Mouse (Mus musculus) right cerebral cortex, postnatal 4 days (tissue): ENCODE measurements around the gene Wfdc21.

Source experiments
- DNase-seq: peaks from one replicate; pipeline ENCODE4 v3.0.0-alpha.2; 2022

Gene Wfdc21

DNA sequence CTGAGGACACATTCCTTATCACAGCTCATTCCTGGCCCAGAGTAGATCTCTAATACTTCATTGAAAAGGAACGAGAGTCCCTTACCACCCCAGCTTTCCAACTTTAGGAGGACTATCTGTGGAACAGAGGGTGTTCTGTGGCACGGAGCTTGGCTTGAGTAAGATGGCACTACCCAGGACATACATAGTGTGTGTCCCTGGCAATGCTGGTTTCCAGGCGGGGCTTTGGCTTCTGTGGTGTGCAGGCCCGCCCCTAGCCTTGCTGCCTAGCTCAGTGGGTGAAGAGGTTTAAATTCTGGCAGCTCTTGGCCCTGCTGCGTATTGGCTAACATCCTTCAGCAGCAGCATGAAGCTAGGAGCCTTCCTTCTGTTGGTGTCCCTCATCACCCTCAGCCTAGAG is at the start of gene Wfdc21:
TSS of gene Wfdc21 (plus strand) at position 260 of the 400 bp plus-strand sequence.
- no peak for DNase-seq

GRCm38 (mm10) chr11:83703705-83704104 is 43.0 kb upstream of the Wfdc21 start, which contains the start of gene Wfdc17:
Gene Wfdc17 (plus strand): TSS chr11:83703991.
- no peak for DNase-seq

DNA sequence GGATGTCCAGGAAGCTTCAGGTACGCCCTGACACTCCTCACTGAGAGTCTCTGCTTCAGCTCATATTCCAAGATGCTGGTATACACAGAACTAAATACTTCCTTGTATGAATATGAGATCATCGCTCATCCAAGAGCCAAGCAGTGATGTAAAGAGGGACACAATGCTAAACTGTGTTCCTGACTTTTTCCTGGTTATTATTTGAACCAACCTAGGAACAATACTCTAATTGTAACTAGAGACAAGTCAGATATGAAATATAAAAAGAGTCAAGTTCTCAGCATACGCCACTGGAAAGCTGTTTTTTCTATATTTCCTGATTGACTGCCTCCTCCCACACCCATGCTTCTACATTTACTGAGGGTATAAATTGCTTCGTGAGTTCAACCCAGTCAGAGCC is 38.0 kb upstream of the Wfdc21 start, which contains the start of gene Wfdc18:
TSS of gene Wfdc18 (plus strand) at position 301 of the 400 bp plus-strand sequence.
- no peak for DNase-seq

- DNase-seq, result no peak
Measured at GRCm38 (mm10) chr11:83709683-83710082, 37.1 kb upstream of the Wfdc21 start.

DNA sequence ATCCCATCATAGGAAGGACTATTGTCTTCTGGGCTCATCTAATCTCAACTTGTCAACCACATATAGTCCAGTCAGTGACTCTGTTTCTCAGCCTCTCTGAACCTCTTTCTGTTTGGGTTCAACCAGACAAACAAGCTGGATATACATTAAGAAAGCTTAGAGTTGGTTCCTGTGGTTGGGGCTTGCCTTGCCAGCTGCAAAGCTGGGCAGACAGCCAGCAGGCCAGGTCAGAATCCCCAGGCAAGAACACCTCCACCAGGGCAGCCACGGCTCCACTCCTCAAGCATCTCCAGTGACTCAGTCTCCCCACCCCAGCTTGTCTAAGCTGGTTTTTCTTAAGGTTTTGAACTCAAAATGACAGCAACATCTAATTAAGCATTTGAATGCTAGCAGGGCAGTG is 34.1 kb upstream of the Wfdc21 start:
- DNase-seq, result no peak

DNA sequence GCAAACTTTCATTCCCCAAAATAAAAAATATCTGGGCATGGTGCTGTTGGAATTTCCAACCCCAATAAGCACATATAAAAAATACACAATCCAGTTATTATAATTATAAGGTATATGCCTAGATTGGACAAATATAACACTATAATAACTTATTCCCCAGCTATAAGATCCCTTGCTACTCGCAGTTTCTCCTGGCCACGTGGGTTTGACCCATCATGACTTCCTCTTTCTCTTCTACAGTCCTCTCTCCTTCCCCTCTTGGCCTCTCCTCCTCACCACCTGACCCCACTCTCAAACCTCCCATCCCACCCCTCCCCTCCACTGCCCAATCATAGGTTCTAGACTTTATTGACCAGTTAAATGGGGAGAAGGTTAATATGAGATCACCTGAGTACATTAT is 32.8 kb upstream of the Wfdc21 start:
- DNase-seq, result no peak

- no peak for DNase-seq
Measured at GRCm38 (mm10) chr11:83717042-83717665, 29.6 kb upstream of the Wfdc21 start.

GRCm38 (mm10) chr11:83720766-83721165 is 26.0 kb upstream of the Wfdc21 start:
- no peak for DNase-seq

GRCm38 (mm10) chr11:83728757-83729432 is 17.8 kb upstream of the Wfdc21 start:
- no peak for DNase-seq

DNA sequence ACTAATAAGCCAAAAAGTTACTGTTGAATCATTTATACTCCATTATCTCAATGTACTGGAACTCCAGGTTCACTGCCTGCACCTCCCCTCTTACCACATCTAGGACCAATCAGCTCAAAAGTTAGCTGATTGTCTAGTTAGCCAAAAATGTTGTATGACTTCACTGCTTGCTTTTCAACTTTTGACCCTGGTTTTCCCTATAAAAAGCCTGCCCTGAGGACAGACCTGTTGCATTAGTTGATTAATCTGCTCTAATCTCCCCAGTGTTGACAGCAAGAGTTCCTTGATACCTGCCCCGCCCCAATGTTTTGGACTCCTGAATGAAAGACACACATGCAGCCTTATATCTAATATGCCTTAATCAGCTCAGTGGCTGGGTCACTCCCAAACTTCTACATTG is 15.6 kb upstream of the Wfdc21 start:
- no peak for DNase-seq

DNA sequence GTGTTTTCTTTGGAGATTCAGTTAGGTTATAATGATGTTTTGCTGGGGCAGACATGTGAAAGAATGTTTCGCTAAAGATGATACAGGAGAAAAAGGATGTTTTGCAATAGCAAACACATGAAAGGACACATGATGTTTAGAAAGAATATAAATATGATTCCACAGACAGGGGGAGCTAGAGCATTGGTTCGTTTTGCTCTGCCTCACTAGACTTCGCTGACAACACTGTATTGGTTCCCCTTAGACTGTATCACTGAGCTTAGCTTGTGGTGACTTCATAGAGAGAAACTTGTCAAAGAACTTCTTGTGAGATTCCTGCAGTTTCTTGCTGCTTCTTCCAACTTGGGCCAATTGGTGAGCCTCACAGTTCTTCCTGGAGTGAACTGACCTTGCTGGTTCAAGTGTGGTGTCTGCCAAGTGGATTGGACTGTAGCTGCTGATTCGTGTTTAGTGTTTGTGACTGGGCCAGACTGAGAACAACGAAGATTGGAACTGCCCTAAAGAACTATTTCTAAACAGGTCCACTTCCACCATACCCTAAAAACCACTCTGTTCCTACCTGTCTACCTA is 13.6 kb upstream of the Wfdc21 start:
- no peak for DNase-seq

DNA sequence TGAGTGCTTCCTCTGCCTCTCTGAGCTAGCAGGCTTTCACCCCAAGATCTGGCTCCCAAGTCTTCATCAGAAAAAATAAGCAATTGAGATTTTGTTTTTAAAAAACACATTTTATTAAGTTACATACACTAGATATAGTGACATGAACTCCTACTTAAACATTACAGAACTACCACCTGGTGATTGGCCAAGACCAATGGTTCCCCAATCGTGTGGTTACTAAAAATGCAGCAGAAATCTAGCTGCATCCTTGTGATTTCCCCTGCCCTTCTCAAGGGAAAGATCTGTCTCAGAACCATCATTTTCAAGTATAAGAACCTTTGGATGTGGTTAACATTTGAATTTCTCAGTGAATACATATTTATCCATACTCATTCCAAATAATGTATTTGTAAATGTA is 12.5 kb upstream of the Wfdc21 start:
- no peak for DNase-seq

DNA sequence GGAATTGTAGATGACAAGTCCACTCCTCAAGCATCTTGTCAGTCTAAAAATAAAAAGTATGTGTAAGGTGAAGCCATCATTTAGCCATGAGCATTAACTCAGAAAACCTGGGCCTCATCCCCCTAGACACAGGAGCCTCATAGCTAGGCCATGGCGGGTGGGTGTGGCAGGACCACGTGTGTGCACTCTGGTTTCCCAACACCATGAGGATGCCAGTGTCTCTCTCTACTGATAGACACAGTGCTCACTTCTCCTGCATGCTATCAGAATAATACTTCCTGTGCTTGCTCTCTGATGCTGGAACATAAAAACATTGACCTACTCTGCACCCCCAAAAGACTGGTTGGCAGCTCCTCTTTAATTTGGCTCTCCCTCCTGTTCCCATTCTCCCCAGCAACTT is 10.9 kb upstream of the Wfdc21 start:
- DNase-seq, result no peak

DNA sequence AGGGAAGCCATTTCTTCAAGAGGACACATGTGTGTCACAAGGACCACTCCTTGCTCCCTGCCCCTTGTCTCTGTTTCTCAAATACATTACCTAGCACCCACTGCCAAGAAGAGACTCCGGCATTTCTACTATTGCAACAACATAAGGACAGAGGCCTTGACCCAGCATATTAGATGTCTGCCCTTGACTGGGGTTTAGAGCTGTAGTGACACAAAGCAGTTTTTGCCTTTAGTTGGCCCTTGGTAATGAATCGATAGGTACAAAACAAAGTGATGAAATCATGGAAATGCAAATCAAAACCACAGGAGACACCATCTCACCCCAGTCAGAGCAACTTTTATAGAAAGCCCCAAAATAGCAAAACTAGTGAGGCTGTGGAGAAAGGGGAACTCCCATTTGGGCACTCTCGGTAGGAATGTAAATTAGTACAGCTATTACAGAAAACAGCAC is 9.6 kb upstream of the Wfdc21 start:
- DNase-seq, result no peak

DNA sequence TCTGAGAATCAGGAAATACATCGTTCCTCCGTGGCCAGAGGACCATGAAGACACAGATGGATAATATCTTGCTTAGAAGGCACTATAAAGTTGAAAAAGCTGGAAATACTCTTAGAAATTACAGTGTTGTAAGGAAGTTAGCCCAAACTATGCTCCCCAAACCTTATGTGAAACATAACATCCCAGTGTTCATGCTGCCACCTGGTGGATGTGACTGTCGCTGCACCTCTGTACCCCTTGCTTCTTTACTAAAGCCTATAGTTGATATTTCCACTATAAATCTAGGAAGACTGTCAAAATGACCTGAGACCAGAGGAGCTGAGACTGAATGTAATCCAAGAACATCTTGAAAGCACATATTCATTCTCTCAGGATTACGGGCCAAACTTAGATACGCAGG is 7.5 kb upstream of the Wfdc21 start:
- DNase-seq, result peak; percentile 87

DNA sequence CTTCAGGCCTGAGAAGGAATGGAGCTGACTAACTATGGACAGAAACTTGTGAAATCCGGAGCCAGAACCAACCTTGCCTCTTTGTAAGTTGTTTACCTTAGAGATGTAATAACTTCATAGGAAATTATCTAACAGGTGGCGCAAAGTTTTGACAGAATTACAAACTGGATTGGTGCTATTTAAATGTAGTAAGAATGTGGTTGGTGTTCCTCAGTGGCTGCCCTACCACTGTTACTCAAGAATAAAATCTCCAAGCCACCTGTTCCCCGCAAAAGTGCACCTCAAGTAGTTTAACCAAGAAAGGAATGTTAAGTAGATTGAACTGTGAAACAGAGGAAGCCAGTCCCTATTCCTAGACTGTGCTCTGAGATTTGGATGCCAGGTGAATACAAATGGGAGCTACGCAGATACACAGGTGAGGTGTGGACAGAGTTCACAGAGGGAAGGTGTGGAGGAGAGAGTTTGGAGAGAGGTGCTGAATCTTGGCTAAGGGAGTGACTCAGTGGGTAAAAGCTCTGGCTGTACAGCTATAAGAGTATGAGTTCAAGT is 6.2 kb upstream of the Wfdc21 start:
- no peak for DNase-seq

- DNase-seq, result no peak
Measured at GRCm38 (mm10) chr11:83741841-83742240, 4.9 kb upstream of the Wfdc21 start.

DNA sequence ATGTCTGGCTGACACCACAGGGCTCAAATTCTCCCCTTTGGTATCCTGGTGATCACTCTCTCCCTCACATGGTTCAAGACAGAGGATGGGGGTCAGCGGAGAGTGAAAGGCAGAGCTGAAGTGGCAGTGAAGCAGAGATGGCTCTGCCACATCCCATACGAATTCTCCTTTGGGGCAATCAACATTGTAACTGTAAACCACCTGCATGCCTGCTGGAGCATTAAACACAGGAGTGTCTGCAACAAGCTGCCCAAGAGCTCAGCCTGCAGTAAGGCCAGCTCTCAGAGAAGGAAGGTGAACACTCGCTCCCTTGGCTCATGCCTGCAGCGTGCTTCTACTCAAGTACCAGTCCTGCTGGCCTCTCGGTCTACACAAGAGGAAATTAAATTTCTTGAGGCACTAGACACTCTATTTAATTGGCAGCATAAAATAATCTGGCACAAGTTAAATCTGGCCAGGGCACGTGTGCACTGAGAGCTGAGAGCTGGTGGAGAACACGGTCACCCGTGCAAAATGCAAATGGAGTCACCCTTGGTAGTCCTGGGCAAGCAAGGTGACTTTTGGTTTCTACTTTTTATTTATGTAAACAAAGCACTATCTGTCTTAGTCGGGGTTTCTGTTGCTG is 3.9 kb upstream of the Wfdc21 start:
- no peak for DNase-seq

DNA sequence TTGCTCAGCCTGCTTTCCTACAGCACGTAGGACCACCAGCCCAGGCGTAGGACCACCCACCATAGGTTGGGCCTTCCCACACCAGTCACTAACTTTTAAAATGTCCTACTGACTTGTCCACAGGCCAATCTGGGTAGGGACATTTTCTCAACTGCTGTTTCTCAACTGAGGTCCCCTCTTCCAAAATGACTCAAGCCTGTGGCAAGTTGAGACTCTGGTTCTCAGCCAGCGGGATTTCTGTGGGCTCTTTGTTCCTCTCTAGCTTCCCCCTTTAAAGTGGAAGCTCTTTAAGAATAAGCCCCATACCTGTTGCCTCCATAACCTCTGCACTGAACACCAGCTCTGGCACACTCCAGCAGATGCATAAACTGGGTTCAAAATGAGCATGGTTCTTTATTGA is 3.2 kb upstream of the Wfdc21 start:
- no peak for DNase-seq

DNA sequence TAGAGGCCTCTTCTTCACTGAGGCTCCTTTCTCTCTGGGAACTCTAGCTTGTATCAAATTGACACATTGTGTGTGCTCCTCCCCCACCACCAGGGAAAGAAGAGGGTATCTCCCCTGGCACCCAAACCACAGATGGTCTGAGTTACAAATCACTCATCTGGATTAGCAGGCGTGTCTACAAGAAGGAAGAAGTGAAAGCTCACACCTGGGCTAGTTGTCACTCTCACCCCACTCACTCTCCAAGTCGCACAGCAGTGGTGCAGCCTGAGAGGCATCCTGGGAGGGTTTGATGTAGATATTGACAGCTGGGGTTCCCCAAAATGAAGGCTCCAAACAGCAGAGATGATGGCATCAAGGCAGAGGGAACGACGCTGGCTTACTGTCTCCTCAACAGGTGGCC is 588 bp upstream of the Wfdc21 start:
- no peak for DNase-seq

- no peak for DNase-seq
Measured at GRCm38 (mm10) chr11:83747376-83748265, 881 bp downstream of the Wfdc21 start.

DNA sequence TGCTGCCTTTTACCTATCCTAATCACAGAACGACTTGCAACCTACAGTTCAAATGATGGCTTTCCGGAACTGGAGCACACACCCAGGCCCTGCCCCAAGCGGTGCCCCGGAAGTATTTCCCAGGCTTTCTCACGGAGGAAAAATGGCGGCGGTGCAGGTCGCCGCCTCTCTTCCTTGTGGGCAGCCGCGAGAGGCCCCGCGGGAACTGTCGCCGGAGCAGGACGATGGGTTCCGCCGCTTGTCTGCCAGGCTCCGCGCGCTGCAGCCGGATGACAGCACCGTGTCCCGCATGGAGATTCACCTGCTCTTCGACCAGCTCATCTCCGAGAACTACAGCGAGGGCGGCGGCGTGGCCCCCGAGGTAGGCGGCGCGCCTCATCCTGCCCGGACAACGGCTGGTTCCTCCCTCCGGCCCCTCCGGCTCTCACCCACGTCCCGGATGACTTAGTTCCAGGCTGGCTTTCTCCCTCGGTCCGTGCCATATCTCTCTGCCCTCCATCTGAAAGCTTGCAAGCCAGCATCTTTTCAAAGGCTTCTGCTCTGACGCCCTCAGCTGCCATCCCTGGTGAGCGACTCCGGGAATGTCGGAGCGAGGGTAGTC is 6.9 kb downstream of the Wfdc21 start, which contains the start of gene Heatr6:
TSS of gene Heatr6 (plus strand) at position 116 of the 601 bp plus-strand sequence.
- DNase-seq, result peak; percentile 93
